Mouse (Mus musculus) limb, embryonic 15.5 days (tissue): ENCODE measurements at regions not wholly inside any gene's neighbourhood (a gene's known extent, or its start where the extent isn't known, plus 50 kb on each side); places are given as distances from the start of the nearest gene placed in this dataset.

ENCODE experiments used
- ATAC-seq: fragments of 200-750 bp; cut with Nextera tagmentation; 2 replicates; pipeline ENCODE4 v1.8.0; 2017; ENCODE audit warnings: low read depth, moderate TSS enrichment; ENCODE audit not compliant: insufficient number of reproducible peaks, low FRiP score, low TSS enrichment
- H3K27ac ChIP-seq: fragments of 300-500 bp; sonication (generic); 2 replicates; pipeline ENCODE4 v1.5.1; 2015; ENCODE audit warnings: moderate library complexity, mild to moderate bottlenecking, inconsistent platforms
- H3K27me3 ChIP-seq: fragments of 300-500 bp; sonication (generic); 2 replicates; pipeline ENCODE4 v1.6.1; 2015; ENCODE audit warnings: inconsistent platforms
- H3K36me3 ChIP-seq: fragments of 300-500 bp; sonication (generic); 2 replicates; pipeline ENCODE4 v1.6.1; 2015; ENCODE audit warnings: inconsistent platforms
- H3K4me1 ChIP-seq: fragments of 300-500 bp; sonication (generic); 2 replicates; pipeline ENCODE4 v1.6.1; 2015; ENCODE audit warnings: inconsistent platforms
- H3K4me2 ChIP-seq: fragments of 300-500 bp; sonication (generic); 2 replicates; pipeline ENCODE4 v1.6.1; 2015; ENCODE audit warnings: mild to moderate bottlenecking, inconsistent platforms
- H3K4me3 ChIP-seq: fragments of 300-500 bp; sonication (generic); 2 replicates; pipeline ENCODE4 v1.5.1; 2015; ENCODE audit warnings: mild to moderate bottlenecking, inconsistent platforms
- H3K9ac ChIP-seq: fragments of 300-500 bp; sonication (generic); 2 replicates; pipeline ENCODE4 v1.6.1; 2015; ENCODE audit warnings: inconsistent platforms
- H3K9me3 ChIP-seq: fragments of 300-500 bp; sonication (generic); 2 replicates; pipeline ENCODE4 v1.6.1; 2016; ENCODE audit warnings: inconsistent platforms
- WGBS: fragments of 180-500 bp; shearing (Covaris S2); methylation state at CpG from one replicate; pipeline ENCODE4 v1.1.7; 2015; 5-methylcytosine and 5-hydroxymethylcytosine counted together

- Histone ChIP-seq H3K4me3 (no peak overlapping the region), H3K4me1 (peaks cover 4% of the 10 kb centered on the region; the same call in 1 of the 2 replicates), H3K9ac (no peak overlapping the region), H3K4me2 (no peak overlapping the region), H3K36me3 (no peaks in the 10 kb centered on the region), H3K9me3 (no peaks in the 10 kb centered on the region), H3K27me3 (no peaks in the 10 kb centered on the region), H3K27ac (no peak overlapping the region)
- WGBS = 48% methylated on average over 3 of the region's 3 CpGs
- no peak for ATAC-seq
Observed at GRCm38 (mm10) chr11:64579826-64580225, 143.4 kb upstream of the F930015N05Rik start.

- Histone ChIP-seq H3K36me3 (no peaks in the 10 kb centered on the region), H3K4me1 (peaks cover 14% of the 10 kb centered on the region), H3K4me2 (no peak overlapping the region), H3K27me3 (no peaks in the 10 kb centered on the region), H3K9ac (no peak overlapping the region), H3K27ac (no peak overlapping the region), H3K9me3 (no peaks in the 10 kb centered on the region), H3K4me3 (no peak overlapping the region)
- WGBS = 69% methylated on average over 6 of the region's 6 CpGs
- ATAC-seq = no peak
Observed at GRCm38 (mm10) chr11:64586056-64586455, 149.6 kb upstream of the F930015N05Rik start.

DNA sequence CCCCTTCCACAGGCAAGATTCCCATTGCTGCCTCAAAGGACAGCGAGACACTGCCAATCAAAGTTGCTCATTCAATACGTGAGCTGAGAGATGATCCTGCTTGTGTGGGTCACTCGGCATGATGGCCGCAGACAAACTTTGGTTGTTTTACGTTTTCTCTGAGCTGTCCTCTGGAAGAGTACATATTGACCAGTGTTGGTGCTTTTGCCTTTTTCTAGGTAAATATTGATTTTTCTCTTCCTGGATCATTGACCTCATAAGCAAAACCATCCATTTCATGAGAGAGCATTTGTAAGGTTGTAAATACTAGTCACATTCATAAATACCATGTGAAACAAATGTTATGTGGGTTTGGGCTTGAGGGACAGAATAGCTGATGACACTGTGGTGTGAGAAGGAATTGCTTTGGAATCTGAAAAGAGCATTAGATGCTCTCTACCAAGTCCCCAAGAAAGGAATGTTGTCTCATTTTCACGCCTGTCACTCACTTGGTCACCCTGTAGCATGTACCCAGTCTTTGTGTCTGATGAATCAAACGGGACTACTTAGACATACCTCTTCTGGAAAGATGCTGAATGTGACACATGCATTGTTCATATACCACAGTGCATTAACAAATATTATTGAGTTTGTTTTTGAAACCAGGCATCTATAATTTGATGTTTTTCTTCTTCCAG, 150.7 kb upstream of the F930015N05Rik start:
- Histone ChIP-seq H3K4me2 (no peak overlapping the region), H3K27ac (no peak overlapping the region), H3K4me1 (peaks cover 16% of the 10 kb centered on the region), H3K27me3 (no peaks in the 10 kb centered on the region), H3K4me3 (no peak overlapping the region), H3K36me3 (no peaks in the 10 kb centered on the region), H3K9ac (no peak overlapping the region), H3K9me3 (no peaks in the 10 kb centered on the region)
- 84% methylated on average over 7 of the region's 7 CpGs for WGBS
- no peak for ATAC-seq

DNA sequence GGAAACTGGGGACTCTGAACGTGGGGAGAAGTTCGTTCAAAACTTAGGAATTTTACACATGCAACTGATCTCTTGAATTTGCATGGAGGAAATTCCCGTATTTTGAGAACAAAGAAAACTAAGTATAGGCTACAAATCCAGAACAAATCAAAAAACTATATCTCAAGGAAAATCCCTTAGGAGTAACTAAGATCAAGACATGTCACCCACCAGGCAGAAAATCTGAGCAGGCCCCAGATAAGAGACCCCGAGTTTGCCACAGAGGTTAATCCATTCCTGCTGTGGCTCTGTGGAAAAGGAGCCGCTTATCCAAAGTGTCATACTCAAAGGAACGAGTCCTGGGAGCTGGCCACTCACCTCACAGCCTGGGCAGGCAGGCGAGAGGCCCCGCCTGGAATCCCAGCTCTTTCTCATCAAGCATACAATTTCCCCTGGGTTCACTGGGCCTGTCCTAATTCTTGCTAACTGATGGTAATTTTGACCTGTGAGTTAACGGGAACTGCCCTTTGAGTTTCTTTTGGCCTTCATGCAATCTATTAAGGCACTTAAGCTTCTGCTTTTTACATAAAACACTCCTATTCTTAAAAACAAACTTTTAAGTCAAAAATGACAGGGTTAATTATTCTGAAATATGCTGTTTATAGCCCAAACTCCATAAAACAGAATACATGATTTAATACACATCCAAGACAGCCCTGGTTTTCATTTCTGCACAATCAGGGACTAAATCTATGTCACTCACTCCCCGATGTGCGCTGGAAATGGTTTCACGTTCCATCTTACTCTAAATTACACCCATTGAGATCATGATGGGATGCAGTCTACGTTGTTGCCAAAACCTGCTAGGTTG, 151.5 kb upstream of the F930015N05Rik start:
- no peak for ATAC-seq
- no peak overlapping the region for H3K4me2 ChIP-seq
- no peaks in the 10 kb centered on the region for H3K36me3 ChIP-seq
- no peaks in the 10 kb centered on the region for H3K9me3 ChIP-seq
- H3K4me1 ChIP-seq = peaks cover 16% of the 10 kb centered on the region
- no peak overlapping the region for H3K9ac ChIP-seq
- H3K27ac ChIP-seq = no peak overlapping the region
- no peaks in the 10 kb centered on the region for H3K27me3 ChIP-seq
- H3K4me3 ChIP-seq = no peak overlapping the region
- WGBS = 30% methylated on average over 13 of the region's 13 CpGs

DNA sequence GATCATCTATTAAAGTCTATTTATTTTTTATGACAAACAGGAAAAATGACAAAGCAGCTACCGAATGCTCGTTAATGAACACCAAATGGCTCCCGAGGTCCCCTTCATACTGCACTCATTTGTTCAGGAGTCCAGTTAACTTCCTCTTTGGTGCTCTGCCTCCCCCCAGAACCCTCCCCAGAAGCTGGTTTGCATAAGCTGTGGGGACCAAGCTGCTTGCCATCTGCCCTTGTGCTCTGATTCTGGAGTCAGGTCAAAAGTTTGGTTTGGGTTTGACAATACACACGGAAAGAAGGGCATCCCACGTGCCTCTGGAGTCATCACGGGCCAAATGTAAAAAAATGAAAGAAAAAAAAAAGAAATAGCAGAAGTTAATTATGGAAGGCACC, 152.1 kb upstream of the F930015N05Rik start:
- no peaks in the 10 kb centered on the region for H3K27me3 ChIP-seq
- H3K4me3 ChIP-seq = no peak overlapping the region
- ATAC-seq = no peak
- no peaks in the 10 kb centered on the region for H3K36me3 ChIP-seq
- peaks cover 16% of the 10 kb centered on the region for H3K4me1 ChIP-seq
- no peak overlapping the region for H3K27ac ChIP-seq
- H3K9ac ChIP-seq = no peak overlapping the region
- no peaks in the 10 kb centered on the region for H3K9me3 ChIP-seq
- WGBS = 33% methylated on average over 6 of the region's 6 CpGs
- H3K4me2 ChIP-seq = no peak overlapping the region

- Histone ChIP-seq H3K27me3 (no peaks in the 10 kb centered on the region), H3K27ac (no peak overlapping the region), H3K36me3 (no peaks in the 10 kb centered on the region), H3K9me3 (no peaks in the 10 kb centered on the region), H3K4me2 (no peak overlapping the region), H3K4me1 (peaks cover 16% of the 10 kb centered on the region), H3K4me3 (no peak overlapping the region), H3K9ac (no peak overlapping the region)
- 37% methylated on average over 7 of the region's 7 CpGs for WGBS
- ATAC-seq = no peak
Observed at GRCm38 (mm10) chr11:64589026-64589425, 152.6 kb upstream of the F930015N05Rik start.

DNA sequence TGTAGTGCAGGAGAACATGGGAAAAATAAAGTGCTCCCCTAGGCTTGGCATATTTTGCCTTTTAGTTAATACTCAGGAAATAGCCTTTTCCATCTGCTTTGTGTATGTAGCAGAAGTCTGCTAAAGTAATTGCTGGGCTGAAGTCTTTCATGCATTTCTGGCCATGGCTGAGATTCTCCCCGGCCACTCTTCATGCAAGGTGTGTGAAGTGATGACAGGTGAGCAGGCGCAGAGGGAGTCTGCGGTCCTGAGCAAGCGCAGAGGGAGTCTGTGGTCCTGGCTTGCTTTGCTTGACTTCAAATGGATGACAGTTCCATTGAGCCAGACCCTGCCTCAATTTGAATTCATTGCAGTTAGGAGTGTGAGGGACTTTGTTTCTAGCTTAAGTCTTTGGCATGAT, 153.6 kb upstream of the F930015N05Rik start:
- H3K4me3 ChIP-seq = no peak overlapping the region
- H3K9me3 ChIP-seq = no peaks in the 10 kb centered on the region
- H3K27ac ChIP-seq = no peak overlapping the region
- ATAC-seq = no peak
- no peaks in the 10 kb centered on the region for H3K27me3 ChIP-seq
- 63% methylated on average over 4 of the region's 4 CpGs for WGBS
- H3K36me3 ChIP-seq = no peaks in the 10 kb centered on the region
- H3K9ac ChIP-seq = no peak overlapping the region
- no peak overlapping the region for H3K4me2 ChIP-seq
- H3K4me1 ChIP-seq = peaks cover 16% of the 10 kb centered on the region

DNA sequence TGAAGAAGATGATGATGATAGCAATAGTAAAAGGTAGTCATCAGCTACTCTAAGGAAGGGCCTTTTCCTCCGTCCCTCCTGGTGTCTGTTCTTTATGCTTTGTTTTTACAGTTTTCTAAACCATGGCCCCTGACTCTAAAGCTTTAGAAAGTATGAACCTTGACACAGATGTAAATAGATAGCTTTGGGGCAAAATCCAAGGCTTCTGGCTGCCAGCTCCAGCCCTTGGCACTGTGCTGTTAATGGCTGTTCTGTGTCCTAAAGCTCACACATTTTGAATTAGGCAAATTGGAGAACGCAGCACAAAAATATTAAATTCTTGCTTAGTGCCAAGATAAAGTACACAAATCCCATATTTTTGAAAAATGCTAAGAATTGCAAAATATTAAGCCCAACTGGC, 155.8 kb upstream of the F930015N05Rik start:
- no peaks in the 10 kb centered on the region for H3K27me3 ChIP-seq
- no peak overlapping the region for H3K27ac ChIP-seq
- H3K4me2 ChIP-seq = no peak overlapping the region
- H3K36me3 ChIP-seq = no peaks in the 10 kb centered on the region
- H3K4me1 ChIP-seq = peaks cover 16% of the 10 kb centered on the region
- H3K9ac ChIP-seq = no peak overlapping the region
- 68% methylated on average over 2 of the region's 2 CpGs for WGBS
- ATAC-seq = no peak
- H3K9me3 ChIP-seq = no peaks in the 10 kb centered on the region
- H3K4me3 ChIP-seq = no peak overlapping the region

DNA sequence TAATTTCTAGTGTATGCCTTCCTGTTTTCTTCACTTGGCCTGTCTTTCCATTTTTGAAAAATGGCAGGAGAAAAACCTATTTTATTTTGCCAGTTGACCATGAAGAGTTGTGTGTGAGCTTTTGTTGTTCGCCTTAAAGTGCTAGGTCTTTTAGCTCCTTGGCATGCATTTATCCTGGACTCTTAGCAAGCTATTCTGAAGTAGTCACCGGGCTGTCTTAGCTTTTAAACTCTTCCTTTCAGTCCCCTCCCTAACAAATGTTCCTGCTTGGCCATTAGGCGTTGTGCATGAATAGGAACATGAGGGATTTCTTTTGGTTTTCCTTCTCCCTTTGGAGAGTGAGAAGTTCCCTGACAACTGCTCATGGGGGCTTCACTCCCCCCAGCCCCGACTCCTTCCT, 160.9 kb upstream of the F930015N05Rik start:
- no peaks in the 10 kb centered on the region for H3K9me3 ChIP-seq
- no peak for ATAC-seq
- H3K4me3 ChIP-seq = no peak overlapping the region
- 88% methylated on average over 4 of the region's 4 CpGs for WGBS
- H3K27ac ChIP-seq = no peak overlapping the region
- H3K36me3 ChIP-seq = no peaks in the 10 kb centered on the region
- H3K27me3 ChIP-seq = 0 out of 2 replicates have a peak, but pooled peaks cover 2% of the 10 kb centered on the region
- peaks cover 7% of the 10 kb centered on the region; the same call in 1 of the 2 replicates for H3K4me1 ChIP-seq
- no peak overlapping the region for H3K9ac ChIP-seq
- no peak overlapping the region for H3K4me2 ChIP-seq

DNA sequence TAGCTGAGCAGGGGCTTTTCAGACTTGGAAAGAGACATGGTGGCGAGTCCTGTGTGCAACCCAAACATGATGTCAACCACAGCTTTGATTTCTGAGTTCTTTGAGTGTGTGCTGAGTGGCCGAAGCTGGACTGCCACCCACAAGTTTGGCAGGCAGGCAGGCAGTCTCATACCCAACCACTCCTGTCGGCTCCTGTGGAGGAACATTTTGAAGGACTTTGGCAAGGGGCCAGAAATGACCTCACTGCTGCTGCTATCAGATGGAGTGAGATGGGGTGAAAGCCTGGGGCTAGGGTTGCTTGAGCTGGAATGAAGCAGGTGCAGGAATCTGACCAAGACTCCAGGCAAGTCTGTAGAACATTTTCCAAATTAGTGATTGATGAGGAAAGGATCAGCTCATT, 162.7 kb upstream of the F930015N05Rik start:
- Histone ChIP-seq H3K4me1 (peaks cover 7% of the 10 kb centered on the region; the same call in 1 of the 2 replicates), H3K36me3 (no peaks in the 10 kb centered on the region), H3K27ac (no peak overlapping the region), H3K9ac (no peak overlapping the region), H3K27me3 (0 out of 2 replicates have a peak, but pooled peaks cover 2% of the 10 kb centered on the region), H3K9me3 (no peaks in the 10 kb centered on the region), H3K4me3 (no peak overlapping the region), H3K4me2 (no peak overlapping the region)
- no peak for ATAC-seq
- 50% methylated on average over 3 of the region's 3 CpGs for WGBS

GRCm38 (mm10) chr11:64600201-64601102, 164.0 kb upstream of the F930015N05Rik start:
- 43% methylated on average over 10 of the region's 10 CpGs for WGBS
- no peak overlapping the region for H3K27ac ChIP-seq
- no peak overlapping the region for H3K9ac ChIP-seq
- H3K9me3 ChIP-seq = no peaks in the 10 kb centered on the region
- no peak overlapping the region for H3K4me2 ChIP-seq
- H3K4me3 ChIP-seq = no peak overlapping the region
- H3K4me1 ChIP-seq = peaks cover 7% of the 10 kb centered on the region; the same call in 1 of the 2 replicates
- peak; percentile 80; the same call in 1 of the 2 replicates for ATAC-seq
- no peaks in the 10 kb centered on the region for H3K36me3 ChIP-seq
- H3K27me3 ChIP-seq = 0 out of 2 replicates have a peak, but pooled peaks cover 2% of the 10 kb centered on the region
